1 mouse cellular context compared by ENCODE assay signal in the genomic region with DNA sequence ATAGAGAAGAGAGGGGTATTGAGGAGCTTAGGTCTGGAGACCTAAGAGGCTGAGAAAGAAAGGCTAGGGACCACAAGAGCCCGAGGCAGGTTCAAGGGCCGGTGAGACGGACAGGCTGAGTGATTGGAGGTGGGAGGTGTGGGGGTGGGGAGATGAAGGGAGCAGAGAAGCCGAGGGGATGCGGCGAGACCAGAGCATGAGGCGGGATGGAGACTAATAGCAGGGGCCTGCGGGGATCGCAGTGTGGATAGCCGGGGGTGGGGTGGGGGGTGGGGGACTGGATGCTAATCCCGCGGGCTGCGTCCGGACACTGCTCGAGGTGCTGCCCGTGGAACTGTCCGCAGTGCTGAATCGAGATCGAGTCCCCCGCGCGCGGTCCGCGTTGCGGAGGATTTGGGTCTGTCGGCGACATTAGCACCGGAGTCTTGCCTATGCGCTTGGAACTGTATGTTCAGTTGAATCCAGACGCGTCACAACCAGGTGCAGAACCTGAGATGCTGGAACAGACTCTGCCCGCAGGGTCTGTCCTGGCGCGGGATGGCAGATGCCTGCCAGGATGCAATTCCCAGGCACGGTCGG.
TF ChIP-seq lines count a peak whose summit lies in the region.

No protein-coding gene starts in this region.

TF ChIP-seq in ES-E14, 5 proteins besides CTCF, POLR2A, EP300 and RAD21:
- TF ChIP-seq ZNF384 (IDR thresholded peaks at IDR 0.05; ENCODE audit: low read depth, low read length) (no peak), ZC3H11A (IDR thresholded peaks at IDR 0.05; ENCODE audit: borderline replicate concordance, low read depth, low read length) (no peak), HCFC1 (IDR thresholded peaks at IDR 0.05; ENCODE audit: borderline replicate concordance, insufficient read depth, low read length) (no peak), CHD2 (IDR thresholded peaks at IDR 0.05; ENCODE audit: low read depth, low read length) (no peak), MAFK (IDR thresholded peaks at IDR 0.05; ENCODE audit: insufficient read depth, low read depth, low read length) (no peak)
